Mouse (Mus musculus) gastrocnemius, postnatal 14 days (tissue): ENCODE data around the gene Hnrnpa1. TPM values are rescaled to one million over a fixed set of nuclear protein-coding genes. Genes with fewer than 3 reads are reported as not detected.

Experiments used
- DNase-seq: peaks from one replicate; pipeline ENCODE4 v3.0.0; 2021; ENCODE audit warnings: mixed read lengths
- intact Hi-C: fragments of 180-260 bp; cut with DNase I; formaldehyde crosslinking; loops from one replicate; pipeline ENCODE4 v1.15.1; 2025; ENCODE audit warnings: low total_unique reads
- long read RNA-seq, 2 experiments: library from polyadenylated mRNA; stranded (forward); transcript quantifications; one replicate each; pipeline ENCODE4 v2.0.0; 2021
- total RNA-seq, 2 experiments: library from RNA; stranded (reverse); gene quantifications; 2 replicates each; pipeline ENCODE4 v1.2.3; 2021

The Hnrnpa1 gene
- total RNA-seq, result 100 to 1,000 TPM; 110 to 114 TPM
- long read RNA-seq, experiment 1, transcript Hnrnpa1-201 (11 exons, 1,918 nt), result minor isoform, 8 of 59 reads
- long read RNA-seq, experiment 1, transcript Hnrnpa1-202 (10 exons, 1,737 nt), result major isoform, 34 of 59 reads
- long read RNA-seq, experiment 1, partial matches to known transcripts, result 7 of 59 reads
- long read RNA-seq, experiment 1, other reads (novel, unspliced or antisense), result 6 of 59 reads
- long read RNA-seq, experiment 2, transcript Hnrnpa1-202 (10 exons, 1,737 nt), result major isoform, 41 of 73 reads
- long read RNA-seq, experiment 2, transcript Hnrnpa1-201 (11 exons, 1,918 nt), result minor isoform, 15 of 73 reads
- long read RNA-seq, experiment 2, partial matches to known transcripts, result 5 of 73 reads
- long read RNA-seq, experiment 2, other reads (novel, unspliced or antisense), result 8 of 73 reads

GRCm38 (mm10) chr15:103240160-103241028, at the start of gene Hnrnpa1:
Gene Hnrnpa1, plus strand, starts transcription at chr15:103240432.
- intact Hi-C loops, result no loop called here
- DNase-seq, result peak; percentile 91

- intact Hi-C loops, result no loop called here
- DNase-seq, result peak; percentile 65
Observed at GRCm38 (mm10) chr15:103190531-103191462, 49.4 kb upstream of the Hnrnpa1 start.

GRCm38 (mm10) chr15:103193606-103194005, 46.6 kb upstream of the Hnrnpa1 start:
- no peak for DNase-seq
- intact Hi-C loops, result no loop called here

- DNase-seq, result no peak
- intact Hi-C loops, result no loop called here
Observed at GRCm38 (mm10) chr15:103196835-103197234, 43.4 kb upstream of the Hnrnpa1 start.

- DNase-seq, result no peak
- intact Hi-C loops, result no loop called here
Observed at GRCm38 (mm10) chr15:103197785-103198184, 42.4 kb upstream of the Hnrnpa1 start.

- intact Hi-C loops, result loop anchor here (5.0 kb wide), 1 partner anchor 105 kb away; no protein-coding TSS in a partner anchor
- no peak for DNase-seq
Observed at GRCm38 (mm10) chr15:103202088-103202793, 38.0 kb upstream of the Hnrnpa1 start.

- DNase-seq, result no peak
- intact Hi-C loops, result no loop called here
Observed at GRCm38 (mm10) chr15:103205156-103205555, 35.1 kb upstream of the Hnrnpa1 start.

GRCm38 (mm10) chr15:103214149-103214548, 26.1 kb upstream of the Hnrnpa1 start:
- no peak for DNase-seq
- intact Hi-C loops, result no loop called here

GRCm38 (mm10) chr15:103214971-103215907, 25.0 kb upstream of the Hnrnpa1 start:
- intact Hi-C loops, result no loop called here
- peak; percentile 90 for DNase-seq

- no peak for DNase-seq
- intact Hi-C loops, result no loop called here
Observed at GRCm38 (mm10) chr15:103216052-103216451, 24.2 kb upstream of the Hnrnpa1 start.

GRCm38 (mm10) chr15:103220785-103221184, 19.4 kb upstream of the Hnrnpa1 start:
- DNase-seq, result no peak
- intact Hi-C loops, result no loop called here

- DNase-seq, result no peak
- intact Hi-C loops, result no loop called here
Observed at GRCm38 (mm10) chr15:103221386-103221785, 18.8 kb upstream of the Hnrnpa1 start.

GRCm38 (mm10) chr15:103224161-103224560, 16.1 kb upstream of the Hnrnpa1 start:
- DNase-seq, result no peak

GRCm38 (mm10) chr15:103227022-103227421, 13.2 kb upstream of the Hnrnpa1 start:
- DNase-seq, result no peak
- intact Hi-C loops, result no loop called here

More at GRCm38 (mm10) chr15:103224161-103224560, 16.1 kb upstream of the Hnrnpa1 start:
- intact Hi-C loops, result no loop called here

- DNase-seq, result no peak
- intact Hi-C loops, result no loop called here
Observed at GRCm38 (mm10) chr15:103227572-103227971, 12.7 kb upstream of the Hnrnpa1 start.

GRCm38 (mm10) chr15:103228904-103229303, 11.3 kb upstream of the Hnrnpa1 start:
- intact Hi-C loops, result no loop called here
- no peak for DNase-seq

- intact Hi-C loops, result no loop called here
- DNase-seq, result no peak
Observed at GRCm38 (mm10) chr15:103233119-103233518, 7.1 kb upstream of the Hnrnpa1 start.

GRCm38 (mm10) chr15:103237295-103237694, 2.9 kb upstream of the Hnrnpa1 start:
- intact Hi-C loops, result no loop called here
- DNase-seq, result no peak
